Comparison of ENCODE assay signal across 36 mouse cellular contexts in genomic region chr6:14777920-14778319, GRCm38 (mm10). TPM values are rescaled to one million over a fixed set of nuclear protein-coding genes. Genes with fewer than 3 reads are reported as not detected.
"Had no signal": no experiment of that assay in that cellular context is flagged by ENCODE, and none has a peak within 500 bp of the region (broad histone marks: within the 10 kb centered on the region; RNA-seq: fewer than 3 reads in every experiment).

No protein-coding gene starts in this region.

- H3K27me3 ChIP-seq: heart, embryonic 13.5 days; heart, embryonic 15.5 days; hindbrain, embryonic 13.5 days; hindbrain, embryonic 15.5 days; kidney, embryonic 15.5 days; limb, embryonic 13.5 days had no signal

- H3K9me3 ChIP-seq: heart, embryonic 13.5 days; heart, embryonic 15.5 days; hindbrain, embryonic 13.5 days; hindbrain, embryonic 15.5 days; kidney, embryonic 15.5 days had no signal

- H3K9ac ChIP-seq: forebrain, postnatal 0 days; heart, embryonic 13.5 days; heart, embryonic 15.5 days; hindbrain, embryonic 13.5 days; hindbrain, embryonic 15.5 days; kidney, embryonic 15.5 days; limb, embryonic 13.5 days had no signal

- ATAC-seq: forebrain, postnatal 0 days; hindbrain, postnatal 0 days; intestine, embryonic 16.5 days had no signal

- H3K27ac ChIP-seq: heart, adult 2 months; heart, embryonic 13.5 days; heart, embryonic 15.5 days; hindbrain, embryonic 13.5 days; hindbrain, embryonic 15.5 days; hindbrain, postnatal 0 days; kidney, embryonic 15.5 days; kidney, postnatal 0 days; limb, embryonic 13.5 days had no signal

- DNase-seq: forebrain, postnatal 0 days; gastrocnemius, postnatal 14 days; gastrocnemius, postnatal 36 days; heart, adult 11 months; heart, adult 2 months; heart, postnatal 14 days; heart, postnatal 36 days; kidney, adult 11 months; kidney, adult 2 months; kidney, adult 9 months; kidney, postnatal 14 days; kidney, postnatal 36 days; layer of hippocampus, adult 9-11 months; layer of hippocampus, postnatal 36 days; left cerebral cortex, postnatal 4 days had no signal

- H3K4me3 ChIP-seq: heart, adult 2 months; heart, embryonic 13.5 days; heart, embryonic 15.5 days; hindbrain, embryonic 13.5 days; hindbrain, embryonic 15.5 days; kidney, embryonic 15.5 days; limb, embryonic 13.5 days had no signal

- H3K36me3 ChIP-seq: heart, embryonic 13.5 days; heart, embryonic 15.5 days; hindbrain, embryonic 13.5 days; hindbrain, embryonic 15.5 days; kidney, embryonic 15.5 days; limb, embryonic 13.5 days had no signal

- H3K4me1 ChIP-seq: heart, embryonic 13.5 days; heart, embryonic 15.5 days; hindbrain, embryonic 13.5 days; hindbrain, embryonic 15.5 days; kidney, embryonic 15.5 days; limb, embryonic 13.5 days had no signal

- H3K4me2 ChIP-seq: heart, embryonic 11.5 days; heart, embryonic 13.5 days; heart, embryonic 15.5 days; hindbrain, embryonic 13.5 days; hindbrain, embryonic 15.5 days; kidney, embryonic 15.5 days; limb, embryonic 13.5 days had no signal

RNA-seq across cellular contexts. Expression of gene Ppp1r3a, which starts 22.8 kb away (rescaled TPM):
- total RNA-seq: hematopoietic stem cell, adult 5-6 weeks; hindbrain, postnatal 0 days; layer of hippocampus, adult 18-20 months; layer of hippocampus, adult 8-10 months; layer of hippocampus, postnatal 14 days; layer of hippocampus, postnatal 36 days; left cerebral cortex, adult 18-20 months; left cerebral cortex, postnatal 10 days; left cerebral cortex, postnatal 25 days; left cerebral cortex, postnatal 4 days had no signal
- polyA plus RNA-seq: forebrain, postnatal 0 days; hindbrain, embryonic 11.5 days; hindbrain, embryonic 13.5 days; hindbrain, embryonic 15.5 days; intestine, embryonic 14.5 days; intestine, embryonic 16.5 days; kidney, postnatal 0 days; large intestine, adult 2 months; limb, embryonic 11.5 days had no signal
